Mouse (Mus musculus) gonadal fat pad, adult 2 months (tissue): ENCODE measurements around the gene Vmn1r21. TPM values are rescaled to one million over a fixed set of nuclear protein-coding genes. Genes with fewer than 3 reads are reported as not detected.

Source experiments
- polyA plus RNA-seq: library from polyadenylated mRNA; depleted of rRNA; stranded (reverse); fragments of >200 nt; gene quantifications from 2 replicates; pipeline ENCODE4 v1.2.3, GENCODE M21; 2012; rRNA removed

Gene Vmn1r21
- polyA plus RNA-seq, 1 experiment: not detected

Other genes with a start within 250 kb of the Vmn1r21 start
- gene Pyurf, start 158.3 kb downstream of the Vmn1r21 start, polyA plus RNA-seq: 15.7 and 15.8 TPM in 2 replicates
- 6.3 and 6.7 TPM in 2 replicates for gene Lancl2, start 147.8 kb downstream of the Vmn1r21 start, polyA plus RNA-seq
- gene Vopp1, start 25.2 kb downstream of the Vmn1r21 start, polyA plus RNA-seq: 10.6 and 12.9 TPM in 2 replicates
- not detected in 2 replicates for gene Vmn1r22, start 57.7 kb upstream of the Vmn1r21 start, polyA plus RNA-seq
- gene Vmn1r23, start 76.5 kb upstream of the Vmn1r21 start, polyA plus RNA-seq: not detected in 2 replicates
- gene Vmn1r24, start 111.2 kb upstream of the Vmn1r21 start, polyA plus RNA-seq: not detected in 2 replicates
- not detected in 2 replicates for gene Vmn1r25, start 130.5 kb upstream of the Vmn1r21 start, polyA plus RNA-seq
- gene Vmn1r26, start 164.8 kb upstream of the Vmn1r21 start, polyA plus RNA-seq: not detected in 2 replicates